Mouse (Mus musculus) limb, embryonic 12.5 days (tissue): Measurements from ENCODE around the gene Scrg1. TPM values are rescaled to one million over a fixed set of nuclear protein-coding genes. Genes with fewer than 3 reads are reported as not detected.

Source experiments
- ATAC-seq: fragments of 200-750 bp; cut with Nextera tagmentation; 2 replicates; pipeline ENCODE4 v1.8.0; 2017; ENCODE audit warnings: low read depth, moderate TSS enrichment; ENCODE audit not compliant: insufficient number of reproducible peaks, insufficient read depth, low FRiP score, low TSS enrichment
- H3K27ac ChIP-seq: fragments of 300-500 bp; sonication (generic); 2 replicates; pipeline ENCODE4 v1.5.1; 2016; ENCODE audit warnings: mild to moderate bottlenecking, moderate library complexity
- H3K27me3 ChIP-seq: fragments of 300-500 bp; sonication (generic); 2 replicates; pipeline ENCODE4 v1.6.1; 2016; ENCODE audit warnings: mild to moderate bottlenecking, moderate library complexity
- H3K36me3 ChIP-seq: fragments of 300-500 bp; sonication (generic); 2 replicates; pipeline ENCODE4 v1.6.1; 2016; ENCODE audit warnings: mild to moderate bottlenecking, moderate library complexity
- H3K4me1 ChIP-seq: fragments of 300-500 bp; sonication (generic); replicated peaks from 2 replicates; pipeline ENCODE4 v1.6.1; 2016
- H3K4me2 ChIP-seq: fragments of 300-500 bp; sonication (generic); 2 replicates; pipeline ENCODE4 v1.6.1; 2016; ENCODE audit warnings: mild to moderate bottlenecking, moderate library complexity
- H3K4me3 ChIP-seq: fragments of 300-500 bp; sonication (generic); replicated peaks from 2 replicates; pipeline ENCODE4 v1.5.1; 2016; ENCODE audit warnings: mild to moderate bottlenecking
- H3K9ac ChIP-seq: fragments of 300-500 bp; sonication (generic); replicated peaks from 2 replicates; pipeline ENCODE4 v1.6.1; 2016; ENCODE audit warnings: mild to moderate bottlenecking, moderate library complexity
- H3K9me3 ChIP-seq: fragments of 300-500 bp; sonication (generic); 2 replicates; pipeline ENCODE4 v1.6.1; 2016; ENCODE audit warnings: mild to moderate bottlenecking, moderate library complexity
- WGBS: fragments of 180-500 bp; shearing (Covaris S2); methylation state at CpG from one replicate; pipeline ENCODE4 v1.1.7; 2016; 5-methylcytosine and 5-hydroxymethylcytosine counted together
- polyA plus RNA-seq: library from polyadenylated mRNA; unstranded; fragments of >200 nt; fragmentation: Nextera tagmentation; extraction: Ambion mirVana; gene quantifications from 2 replicates; pipeline ENCODE4 v1.2.1, GENCODE M21; 2016

The Scrg1 gene
- polyA plus RNA-seq: 3.9 and 4.4 TPM in 2 replicates

- ATAC-seq: peak; percentile 37; the same call in 1 of the 2 replicates
- peaks cover 8% of the 10 kb centered on the region for H3K4me1 ChIP-seq
- H3K27ac ChIP-seq: peak within 1 kb of the TSS; percentile 50
- H3K9ac ChIP-seq: no peak within 1 kb of the TSS
- no peaks in the 10 kb centered on the region for H3K27me3 ChIP-seq
- H3K36me3 ChIP-seq: no peaks in the 10 kb centered on the region
- no peak within 1 kb of the TSS for H3K4me3 ChIP-seq
- 65% methylated on average over 3 of the region's 3 CpGs for WGBS
- H3K4me2 ChIP-seq: 0 out of 2 replicates have a peak within 1 kb of the TSS, but pooled peaks have one; percentile 5
- H3K9me3 ChIP-seq: no peaks in the 10 kb centered on the region
Observed at GRCm38 (mm10) chr8:57455765-57456164, at the start of gene Scrg1. Scrg1 (plus strand) TSS chr8:57455923.

GRCm38 (mm10) chr8:57406366-57406765, 49.4 kb upstream of the Scrg1 start:
- Histone ChIP-seq H3K4me3 (no peak overlapping the region), H3K9ac (no peak overlapping the region), H3K36me3 (no peaks in the 10 kb centered on the region), H3K27ac (no peak overlapping the region), H3K4me2 (no peak overlapping the region), H3K27me3 (peaks cover 24% of the 10 kb centered on the region), H3K4me1 (peaks cover 44% of the 10 kb centered on the region), H3K9me3 (no peaks in the 10 kb centered on the region)
- WGBS: 76% methylated on average over 4 of the region's 4 CpGs
- no peak for ATAC-seq

GRCm38 (mm10) chr8:57409333-57409732, 46.4 kb upstream of the Scrg1 start:
- WGBS: 54% methylated on average over 2 of the region's 2 CpGs
- Histone ChIP-seq H3K27me3 (peaks cover 30% of the 10 kb centered on the region), H3K4me1 (peaks cover 27% of the 10 kb centered on the region)

GRCm38 (mm10) chr8:57409779-57410472, 45.8 kb upstream of the Scrg1 start:
- peaks cover 21% of the 10 kb centered on the region for H3K4me1 ChIP-seq
- no peak overlapping the region for H3K27ac ChIP-seq
- H3K4me2 ChIP-seq: peak overlapping the region; percentile 56
- no peak for ATAC-seq
- peaks cover 30% of the 10 kb centered on the region for H3K27me3 ChIP-seq
- no peaks in the 10 kb centered on the region for H3K9me3 ChIP-seq
- H3K4me3 ChIP-seq: peak overlapping the region; percentile 30
- H3K36me3 ChIP-seq: no peaks in the 10 kb centered on the region
- 25% methylated on average over 15 of the region's 15 CpGs for WGBS
- H3K9ac ChIP-seq: no peak overlapping the region

More at GRCm38 (mm10) chr8:57409333-57409732, 46.4 kb upstream of the Scrg1 start:
- peak overlapping the region; percentile 56 for H3K4me2 ChIP-seq
- no peak overlapping the region for H3K4me3 ChIP-seq
- H3K9ac ChIP-seq: no peak overlapping the region
- ATAC-seq: no peak
- no peak overlapping the region for H3K27ac ChIP-seq
- H3K9me3 ChIP-seq: no peaks in the 10 kb centered on the region
- H3K36me3 ChIP-seq: no peaks in the 10 kb centered on the region

GRCm38 (mm10) chr8:57410473-57410863, 45.3 kb upstream of the Scrg1 start:
- H3K4me2 ChIP-seq: peak overlapping the region; percentile 56
- peaks cover 30% of the 10 kb centered on the region for H3K27me3 ChIP-seq
- H3K36me3 ChIP-seq: no peaks in the 10 kb centered on the region
- peak overlapping the region; percentile 30 for H3K4me3 ChIP-seq
- no peak overlapping the region for H3K9ac ChIP-seq
- H3K4me1 ChIP-seq: peaks cover 15% of the 10 kb centered on the region
- no peaks in the 10 kb centered on the region for H3K9me3 ChIP-seq
- 4% methylated on average over 16 of the region's 16 CpGs for WGBS
- ATAC-seq: no peak
- H3K27ac ChIP-seq: no peak overlapping the region

GRCm38 (mm10) chr8:57411366-57411765, 44.4 kb upstream of the Scrg1 start:
- no peaks in the 10 kb centered on the region for H3K9me3 ChIP-seq
- no peak overlapping the region for H3K27ac ChIP-seq
- no peak overlapping the region for H3K4me3 ChIP-seq
- 59% methylated on average over 6 of the region's 6 CpGs for WGBS
- H3K27me3 ChIP-seq: peaks cover 30% of the 10 kb centered on the region
- no peaks in the 10 kb centered on the region for H3K36me3 ChIP-seq
- no peak overlapping the region for H3K4me2 ChIP-seq
- no peak overlapping the region for H3K9ac ChIP-seq
- ATAC-seq: no peak
- H3K4me1 ChIP-seq: peaks cover 14% of the 10 kb centered on the region

- peaks cover 5% of the 10 kb centered on the region; the same call in 1 of the 2 replicates for H3K9me3 ChIP-seq
- H3K4me1 ChIP-seq: no peaks in the 10 kb centered on the region
- no peak for ATAC-seq
- WGBS: 88% methylated on average over 5 of the region's 5 CpGs
- H3K9ac ChIP-seq: no peak overlapping the region
- no peak overlapping the region for H3K4me2 ChIP-seq
- H3K27me3 ChIP-seq: peaks cover 1% of the 10 kb centered on the region; the same call in 1 of the 2 replicates
- H3K27ac ChIP-seq: no peak overlapping the region
- H3K36me3 ChIP-seq: no peaks in the 10 kb centered on the region
- no peak overlapping the region for H3K4me3 ChIP-seq
Observed at GRCm38 (mm10) chr8:57416827-57417226, 38.9 kb upstream of the Scrg1 start.

GRCm38 (mm10) chr8:57426074-57426473, 29.6 kb upstream of the Scrg1 start:
- WGBS: 21% methylated on average over 3 of the region's 3 CpGs
- no peak overlapping the region for H3K27ac ChIP-seq
- H3K4me3 ChIP-seq: no peak overlapping the region
- H3K9me3 ChIP-seq: no peaks in the 10 kb centered on the region
- H3K27me3 ChIP-seq: peaks cover 9% of the 10 kb centered on the region
- H3K4me2 ChIP-seq: no peak overlapping the region
- ATAC-seq: no peak
- H3K36me3 ChIP-seq: no peaks in the 10 kb centered on the region
- no peaks in the 10 kb centered on the region for H3K4me1 ChIP-seq
- no peak overlapping the region for H3K9ac ChIP-seq

- Histone ChIP-seq H3K36me3 (no peaks in the 10 kb centered on the region), H3K9ac (no peak overlapping the region), H3K4me1 (no peaks in the 10 kb centered on the region), H3K4me2 (no peak overlapping the region), H3K27ac (no peak overlapping the region), H3K4me3 (no peak overlapping the region), H3K9me3 (no peaks in the 10 kb centered on the region), H3K27me3 (peaks cover 9% of the 10 kb centered on the region)
- 72% methylated on average over 18 of the region's 18 CpGs for WGBS
- no peak for ATAC-seq
Observed at GRCm38 (mm10) chr8:57427581-57428366, 27.9 kb upstream of the Scrg1 start.

- no peak overlapping the region for H3K4me2 ChIP-seq
- no peak for ATAC-seq
- no peaks in the 10 kb centered on the region for H3K36me3 ChIP-seq
- 31% methylated on average over 1 of the region's 1 CpGs for whole genome bisulfite sequencing
- H3K27ac ChIP-seq: no peak overlapping the region
- no peaks in the 10 kb centered on the region for H3K9me3 ChIP-seq
- H3K27me3 ChIP-seq: peaks cover 9% of the 10 kb centered on the region
- H3K4me3 ChIP-seq: no peak overlapping the region
- H3K9ac ChIP-seq: no peak overlapping the region
- no peaks in the 10 kb centered on the region for H3K4me1 ChIP-seq
Observed at GRCm38 (mm10) chr8:57428566-57428965, 27.2 kb upstream of the Scrg1 start.

- Histone ChIP-seq H3K27ac (no peak overlapping the region), H3K4me1 (no peaks in the 10 kb centered on the region), H3K36me3 (no peaks in the 10 kb centered on the region), H3K9ac (no peak overlapping the region), H3K27me3 (peaks cover 9% of the 10 kb centered on the region), H3K4me2 (peak overlapping the region; percentile 15; the same call in 1 of the 2 replicates), H3K4me3 (no peak overlapping the region), H3K9me3 (no peaks in the 10 kb centered on the region)
- WGBS: 32% methylated on average over 18 of the region's 18 CpGs
- ATAC-seq: no peak
Observed at GRCm38 (mm10) chr8:57429166-57429887, 26.4 kb upstream of the Scrg1 start.
